Mouse (Mus musculus): ENCODE measurements around the gene Mst1. TPM values are rescaled to one million over a fixed set of nuclear protein-coding genes. Genes with fewer than 3 reads are reported as not detected.

The Mst1 gene
- polyA plus RNA-seq, 1 experiment from 2014 or later = 0.14 TPM

DNA sequence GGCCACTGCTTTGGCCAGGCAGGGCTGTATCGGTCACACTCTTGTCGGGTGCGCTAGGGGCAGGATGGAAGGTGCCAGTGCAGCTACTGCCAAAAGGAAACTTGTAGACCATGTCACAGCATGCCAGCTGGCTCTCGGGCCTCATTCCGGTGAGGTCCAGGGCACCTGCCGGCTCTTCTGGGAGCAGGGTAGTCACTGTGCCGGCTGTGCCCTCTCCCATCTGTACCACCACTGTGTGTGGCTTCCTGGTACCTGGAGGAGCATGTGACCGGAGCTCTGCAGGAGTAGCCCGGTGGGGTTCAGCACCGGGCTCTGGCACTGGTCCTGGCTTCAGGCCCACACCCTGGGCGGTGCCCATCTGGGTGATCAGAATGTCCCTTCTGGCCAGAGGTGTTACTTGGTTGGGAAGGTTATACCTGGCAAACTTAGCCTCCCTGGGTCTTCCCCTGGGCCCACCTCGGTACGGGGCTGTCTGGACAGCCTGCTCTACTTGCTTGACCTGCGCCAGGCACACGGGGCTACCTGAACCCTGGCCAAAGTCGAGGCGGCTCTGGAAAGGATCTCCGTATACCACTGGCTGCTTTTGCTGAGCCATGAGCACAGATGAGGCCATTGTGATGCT lies 32.6 kb downstream of the Mst1 start:
- H3K27me3 ChIP-seq = peaks cover 54% of the 10 kb centered on the region
- in situ Hi-C loops (cut with MboI; ENCODE audit: low pct_unique_long_range_greater_than_20kb) = no loop called here
- POLR2A ChIA-PET = no interaction called here
- DNase-seq (ENCODE audit: low read depth, low spot score) (no peak), ATAC-seq (no peak)
- CTCF ChIA-PET = no interaction called here
- no peak for TF ChIP-seq CTCF (IDR thresholded peaks at IDR 0.05)

DNA sequence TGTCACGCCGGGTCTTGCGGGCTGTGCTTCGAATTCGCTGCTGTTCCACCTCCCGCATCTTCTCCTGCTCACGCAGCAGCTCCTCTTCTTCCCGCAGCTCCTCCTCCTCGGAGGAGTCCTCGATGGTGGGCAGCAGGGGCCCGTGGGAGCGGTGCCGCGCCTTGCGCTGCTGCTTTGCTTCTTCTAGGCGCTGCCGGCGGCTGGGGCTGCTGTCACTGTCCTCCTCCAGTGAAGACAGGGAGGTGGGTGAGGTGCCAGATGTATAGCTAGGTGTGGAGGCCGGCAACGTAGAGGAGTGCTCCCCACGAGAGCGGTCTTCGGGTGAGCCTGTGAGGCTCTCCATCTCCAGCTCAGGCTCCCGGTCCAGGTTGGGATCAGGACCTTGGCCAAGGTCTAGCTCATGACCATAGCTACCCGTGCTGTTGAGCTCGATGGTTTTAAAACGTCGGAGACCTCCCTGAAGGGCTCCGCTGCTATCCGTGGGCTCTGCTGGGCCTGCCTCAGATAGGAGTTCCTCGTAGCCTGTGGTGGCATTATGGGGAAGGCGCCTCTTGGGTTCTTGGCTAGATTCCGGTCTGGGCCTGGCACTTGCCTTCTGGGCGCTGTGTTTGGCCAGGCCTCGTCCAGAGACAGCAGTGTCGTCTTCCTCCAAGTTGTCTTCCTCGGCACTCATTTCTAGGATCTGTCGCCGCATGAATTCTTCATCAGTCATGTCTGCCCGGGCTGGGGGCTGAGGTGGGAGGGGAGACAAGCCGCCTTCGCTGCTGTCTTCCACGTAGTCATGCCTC lies 35.2 kb downstream of the Mst1 start:
- in situ Hi-C loops (cut with MboI; ENCODE audit: low pct_unique_long_range_greater_than_20kb) = no loop called here
- DNase-seq (ENCODE audit: low read depth, low spot score) = no peak
- no peak for ATAC-seq
- no peak for TF ChIP-seq CTCF (IDR thresholded peaks at IDR 0.05)
- H3K27me3 ChIP-seq = peaks cover 36% of the 10 kb centered on the region
- ChIA-PET CTCF (no interaction called here), POLR2A (no interaction called here)

DNA sequence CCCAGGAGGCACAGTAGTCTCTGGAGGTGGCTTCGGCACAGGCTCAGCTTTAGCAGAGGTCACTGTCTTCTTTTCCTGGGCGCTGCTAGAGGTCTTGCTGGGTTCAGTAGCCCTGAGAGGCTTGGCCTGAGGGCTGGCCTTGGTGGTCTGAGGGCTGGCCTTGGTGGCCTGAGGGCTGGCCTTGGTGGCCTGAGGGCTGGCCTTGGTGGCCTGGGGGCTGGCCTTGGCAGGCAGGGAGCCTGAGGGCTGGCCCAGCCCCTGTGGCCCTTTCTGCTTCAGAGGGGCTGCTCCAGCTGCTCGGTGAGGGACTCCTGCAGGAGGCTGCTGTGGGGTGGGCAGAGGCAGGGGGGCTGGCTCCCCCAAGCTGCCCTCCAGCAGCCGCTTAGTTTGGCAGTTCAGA lies 36.9 kb downstream of the Mst1 start:
- in situ Hi-C loops (cut with MboI; ENCODE audit: low pct_unique_long_range_greater_than_20kb) = no loop called here
- H3K27me3 ChIP-seq = peaks cover 20% of the 10 kb centered on the region
- no peak for ATAC-seq
- TF ChIP-seq CTCF (IDR thresholded peaks at IDR 0.05) = no peak
- DNase-seq (ENCODE audit: low read depth, low spot score) = no peak
- POLR2A ChIA-PET = no interaction called here
- CTCF ChIA-PET = no interaction called here

DNA sequence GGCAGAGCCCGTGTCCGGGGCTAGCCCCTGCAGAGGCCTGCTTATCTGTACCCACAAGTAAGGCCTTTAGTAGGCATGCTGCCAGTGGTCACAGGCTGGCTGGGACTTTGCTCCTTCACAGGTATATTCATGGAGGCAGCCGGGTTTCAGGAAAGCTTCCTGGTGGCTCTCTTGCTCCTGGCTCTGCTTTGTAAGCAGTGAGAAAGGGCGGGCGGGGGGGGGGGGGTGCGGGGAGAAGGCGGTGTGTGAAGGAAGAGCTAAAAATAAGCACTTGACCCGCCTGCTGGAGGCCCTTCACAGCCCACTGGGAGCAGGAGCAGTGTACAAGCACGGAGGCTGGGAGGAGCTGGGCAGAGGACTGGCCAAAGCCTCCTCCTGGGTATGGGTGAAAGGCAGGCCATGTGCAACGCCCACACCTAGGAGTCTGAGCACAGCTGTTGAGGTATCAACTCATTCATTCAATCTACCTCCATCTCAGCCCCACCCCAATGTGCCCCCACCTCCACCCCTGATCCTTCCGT lies 39.7 kb downstream of the Mst1 start:
- POLR2A ChIA-PET = interaction anchor here (0.7 kb wide), 1 partner anchor 22 kb away, joined by 3 read pairs; no protein-coding TSS in a partner anchor
- peaks cover 10% of the 10 kb centered on the region for H3K27me3 ChIP-seq
- CTCF ChIA-PET = interaction anchor here (1.1 kb wide), 1 partner anchor 25 kb away, joined by 4 read pairs; no protein-coding TSS in a partner anchor
- no peak for DNase-seq (ENCODE audit: low read depth, low spot score)
- in situ Hi-C loops (cut with MboI; ENCODE audit: low pct_unique_long_range_greater_than_20kb) = no loop called here
- peak; percentile 58 for ATAC-seq
- TF ChIP-seq CTCF (IDR thresholded peaks at IDR 0.05) = no peak

DNA sequence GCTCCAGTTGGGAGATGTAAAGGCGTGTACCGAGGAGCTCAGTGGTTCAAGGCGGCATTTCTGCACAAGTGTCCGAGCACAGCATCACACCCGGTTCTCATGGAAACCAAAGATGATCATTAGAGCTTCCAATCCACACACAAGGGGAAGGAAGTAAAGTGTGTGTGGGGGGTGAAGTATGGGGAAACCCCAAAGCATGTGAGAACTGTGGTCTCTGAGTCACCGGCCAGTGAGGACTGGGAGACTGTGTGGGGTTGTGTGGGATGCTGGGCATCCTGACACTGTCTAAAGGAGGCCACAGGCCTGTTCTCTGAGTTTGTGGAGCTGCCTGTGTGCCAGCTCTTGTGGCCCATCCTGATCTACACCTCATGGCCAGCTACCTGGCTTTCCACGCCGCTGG lies 40.4 kb downstream of the Mst1 start:
- H3K27me3 ChIP-seq = peaks cover 3% of the 10 kb centered on the region
- DNase-seq (ENCODE audit: low read depth, low spot score) (peak; percentile 33), ATAC-seq (peak; percentile 57)
- in situ Hi-C loops (cut with MboI; ENCODE audit: low pct_unique_long_range_greater_than_20kb) = no loop called here
- ChIA-PET CTCF (interaction anchor here (1.1 kb wide), 1 partner anchor 25 kb away, joined by 4 read pairs; no protein-coding TSS in a partner anchor), POLR2A (interaction anchor here (0.7 kb wide), 1 partner anchor 23 kb away, joined by 3 read pairs; no protein-coding TSS in a partner anchor)
- no peak for TF ChIP-seq CTCF (IDR thresholded peaks at IDR 0.05)

DNA sequence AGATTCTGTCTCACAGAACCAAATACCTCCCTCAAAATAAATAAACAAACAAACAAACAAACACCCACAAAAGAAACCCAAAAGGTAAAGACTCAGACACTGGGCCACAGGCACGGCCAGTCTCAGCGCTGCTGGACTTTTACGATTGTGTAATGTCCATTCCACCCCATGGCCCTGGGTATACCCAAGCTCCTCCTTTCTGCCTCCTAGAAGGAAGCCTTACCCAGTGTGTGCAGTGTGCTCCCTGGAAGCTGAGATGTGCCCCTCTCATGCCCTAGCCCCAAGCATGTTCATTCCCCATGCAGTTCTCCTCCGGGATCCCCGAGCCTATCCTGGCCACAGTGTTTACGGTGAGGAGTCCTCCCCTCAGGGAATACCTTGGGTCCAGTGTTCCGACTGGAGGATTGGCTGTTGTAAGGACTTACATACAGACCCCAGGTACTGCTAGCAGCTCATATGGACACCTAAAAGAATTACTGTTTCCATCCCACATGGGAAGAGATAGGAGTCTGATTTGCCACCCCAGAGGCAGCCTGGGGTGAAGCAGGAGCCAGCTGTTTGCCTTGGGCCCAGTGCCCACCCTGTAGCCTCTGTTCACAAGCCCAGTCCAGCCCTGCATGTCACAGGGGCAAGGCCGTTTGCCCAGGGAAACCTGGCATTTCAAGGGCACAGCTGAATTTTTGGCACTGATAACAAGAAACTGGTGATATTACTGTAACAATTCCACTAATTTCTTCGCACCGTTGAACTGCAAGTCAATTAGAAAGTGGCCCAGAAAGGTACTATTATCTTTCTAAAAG lies 41.1 kb downstream of the Mst1 start:
- no peak for TF ChIP-seq CTCF (IDR thresholded peaks at IDR 0.05)
- ATAC-seq (no peak), DNase-seq (ENCODE audit: low read depth, low spot score) (no peak)
- CTCF ChIA-PET = interaction anchor here (1.1 kb wide), 1 partner anchor 26 kb away, joined by 4 read pairs; no protein-coding TSS in a partner anchor
- in situ Hi-C loops (cut with MboI; ENCODE audit: low pct_unique_long_range_greater_than_20kb) = no loop called here
- POLR2A ChIA-PET = no interaction called here
- H3K27me3 ChIP-seq = no peaks in the 10 kb centered on the region

DNA sequence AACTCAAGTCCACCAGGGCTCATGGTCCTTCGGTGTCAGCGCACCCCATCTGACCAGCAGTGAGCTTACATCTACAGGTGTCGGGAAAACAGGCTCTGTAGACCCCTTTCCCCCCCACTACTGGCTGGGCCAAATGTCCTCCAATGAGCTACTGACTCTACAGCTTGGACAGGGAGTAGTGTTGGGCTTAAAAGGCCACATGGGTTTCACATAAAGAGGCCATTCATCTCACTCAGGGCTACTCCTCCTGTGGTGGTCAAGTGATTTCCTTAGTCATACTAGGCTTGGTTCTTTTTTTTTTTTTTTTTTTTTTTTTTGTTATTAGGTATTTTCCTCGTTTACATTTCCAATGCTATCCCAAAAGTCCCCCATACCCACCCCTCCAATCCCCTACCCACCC lies 43.7 kb downstream of the Mst1 start:
- in situ Hi-C loops (cut with MboI; ENCODE audit: low pct_unique_long_range_greater_than_20kb) = no loop called here
- ChIA-PET POLR2A (no interaction called here), CTCF (no interaction called here)
- DNase-seq (ENCODE audit: low read depth, low spot score) = no peak
- ATAC-seq = no peak
- H3K27me3 ChIP-seq = no peaks in the 10 kb centered on the region
- TF ChIP-seq CTCF (IDR thresholded peaks at IDR 0.05) = no peak

DNA sequence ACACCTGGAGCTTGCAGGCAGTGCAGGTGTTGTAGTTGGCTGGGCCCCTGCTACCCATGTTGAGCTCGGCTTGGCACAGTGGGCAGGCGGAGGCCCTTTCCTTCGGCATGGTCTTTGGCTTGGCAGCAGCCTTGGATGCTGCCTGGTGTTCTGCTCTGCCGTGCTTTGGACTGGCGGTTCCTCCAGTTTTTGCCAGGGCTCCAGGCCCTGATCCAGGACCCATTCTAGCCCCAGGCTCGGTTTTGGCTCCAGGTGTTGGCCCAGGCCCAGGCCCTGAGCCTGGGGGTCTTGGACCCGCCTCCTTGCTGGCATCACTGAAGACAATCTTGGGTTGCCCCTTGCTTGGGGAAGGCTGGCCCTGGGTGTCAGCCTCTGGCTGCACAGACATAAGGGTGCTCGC lies 45.5 kb downstream of the Mst1 start:
- ATAC-seq (no peak), DNase-seq (ENCODE audit: low read depth, low spot score) (no peak)
- H3K27me3 ChIP-seq = peaks cover 4% of the 10 kb centered on the region
- TF ChIP-seq CTCF (IDR thresholded peaks at IDR 0.05) = no peak
- POLR2A ChIA-PET = no interaction called here
- CTCF ChIA-PET = interaction anchor here (1.4 to 2.5 kb wide), 2 partner anchors 12 to 62 kb away, joined by 3 to 7 read pairs; no protein-coding TSS in a partner anchor
- in situ Hi-C loops (cut with MboI; ENCODE audit: low pct_unique_long_range_greater_than_20kb) = no loop called here

DNA sequence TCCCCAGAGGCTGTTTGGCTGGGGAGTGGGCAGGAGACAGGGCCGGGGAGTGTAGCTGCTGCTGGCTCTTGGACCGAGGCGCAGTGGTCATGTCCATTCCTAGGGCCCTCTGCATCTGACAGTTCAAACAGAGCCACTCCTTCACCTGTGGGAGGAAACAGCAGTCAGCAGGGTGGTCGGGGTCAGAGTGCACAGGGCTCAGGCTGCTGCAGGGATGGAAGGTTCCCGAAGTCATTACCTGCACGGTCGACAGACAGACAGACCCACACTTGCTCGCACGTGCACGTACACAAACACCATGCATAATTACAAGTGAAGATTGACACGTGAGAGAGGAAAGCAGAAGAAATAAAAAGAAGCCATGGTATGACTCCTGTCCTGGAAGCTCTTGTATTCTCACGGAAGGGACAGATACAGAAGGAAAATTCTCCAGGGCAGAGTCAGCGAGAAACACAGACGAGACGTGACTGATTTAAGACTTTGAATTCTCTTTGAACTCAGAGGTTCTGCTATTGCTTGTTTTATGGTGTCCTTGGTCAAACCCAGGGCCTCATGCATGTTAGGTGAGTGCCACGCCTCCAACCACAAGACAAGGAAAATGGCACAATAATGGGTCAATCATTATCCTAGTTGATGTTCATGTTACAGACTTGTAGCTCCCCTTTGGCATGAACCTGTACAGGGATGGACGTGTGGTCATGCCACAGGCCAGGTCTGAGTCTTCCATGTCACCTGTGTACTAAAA lies 46.4 kb downstream of the Mst1 start:
- in situ Hi-C loops (cut with MboI; ENCODE audit: low pct_unique_long_range_greater_than_20kb) = no loop called here
- ATAC-seq = no peak
- no peak for TF ChIP-seq CTCF (IDR thresholded peaks at IDR 0.05)
- H3K27me3 ChIP-seq = peaks cover 6% of the 10 kb centered on the region
- no peak for DNase-seq (ENCODE audit: low read depth, low spot score)
- CTCF ChIA-PET = interaction anchor here (2.5 kb wide), 1 partner anchor 11 kb away, joined by 7 read pairs; no protein-coding TSS in a partner anchor
- POLR2A ChIA-PET = no interaction called here

DNA sequence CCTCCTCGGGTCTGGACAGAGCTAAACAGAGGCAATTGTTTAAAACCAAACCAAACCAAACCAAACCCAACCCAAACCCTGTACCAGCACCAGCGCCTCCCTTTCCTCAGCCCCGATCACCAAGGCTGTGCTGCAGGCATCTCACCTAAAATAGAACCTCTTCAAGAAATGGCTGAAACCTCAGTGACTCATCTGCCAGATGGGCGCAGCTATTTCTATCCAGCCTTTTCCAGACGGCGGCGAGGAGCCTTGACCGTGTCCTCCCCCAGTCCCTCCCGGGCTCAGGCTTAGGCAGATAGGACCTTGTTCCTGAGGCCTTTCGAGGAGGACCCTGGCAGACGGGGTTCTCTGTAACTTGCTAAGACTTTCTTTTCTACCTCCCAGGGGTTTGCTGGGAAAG lies 48.0 kb downstream of the Mst1 start:
- DNase-seq (ENCODE audit: low read depth, low spot score) (no peak), ATAC-seq (no peak)
- POLR2A ChIA-PET = interaction anchor here (1.2 kb wide), 1 partner anchor 32 kb away, joined by 4 read pairs; no protein-coding TSS in a partner anchor
- H3K27me3 ChIP-seq = peaks cover 9% of the 10 kb centered on the region
- CTCF ChIA-PET = no interaction called here
- in situ Hi-C loops (cut with MboI; ENCODE audit: low pct_unique_long_range_greater_than_20kb) = no loop called here
- TF ChIP-seq CTCF (IDR thresholded peaks at IDR 0.05) = no peak

All from Patski (cell line).